Mouse (Mus musculus) gonadal fat pad, adult 2 months (tissue): ENCODE measurements around the gene Gtf2ird1. TPM values are rescaled to one million over a fixed set of nuclear protein-coding genes. Genes with fewer than 3 reads are reported as not detected.
"Not testable (repeated sequence)": the region's sequence is repeated elsewhere in the genome, so short reads cannot be mapped to it uniquely, and the experiment has no call there.

Experiments used
- DNase-seq: peaks from one replicate; pipeline ENCODE4 v3.0.0-alpha.2; 2012; ENCODE audit warnings: low read depth
- polyA plus RNA-seq: library from polyadenylated mRNA; depleted of rRNA; stranded (reverse); fragments of >200 nt; gene quantifications from 2 replicates; pipeline ENCODE4 v1.2.3, GENCODE M21; 2012; rRNA removed

Gtf2ird1 gene
- 55.4 and 65.5 TPM in 2 replicates for polyA plus RNA-seq

DNA sequence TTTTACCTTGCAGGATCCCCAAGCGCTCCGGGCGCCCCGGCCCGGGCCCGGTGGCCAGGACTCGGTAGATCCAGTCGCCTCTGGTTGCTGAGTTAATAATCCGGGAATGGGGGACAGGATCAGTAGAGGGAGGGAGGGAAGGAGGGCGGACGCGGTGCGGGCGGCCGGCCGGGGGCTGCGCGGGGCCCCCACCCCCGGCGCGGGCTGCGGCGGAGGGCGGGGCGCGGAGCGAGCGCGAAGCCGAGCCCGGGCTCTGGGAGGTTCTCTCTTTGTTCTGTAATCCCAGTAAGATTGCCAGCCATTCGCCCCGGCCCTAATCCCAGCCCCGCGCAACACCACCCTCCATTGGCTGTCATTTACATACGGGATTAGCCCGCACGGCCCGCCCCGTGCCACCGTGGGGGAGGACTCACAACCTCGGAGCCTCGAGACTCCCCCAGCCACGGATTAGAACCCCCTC is at the start of gene Gtf2ird1:
Gene Gtf2ird1 (minus strand): TSS at position 214 of the 460 bp plus-strand sequence.
- no peak for DNase-seq

DNA sequence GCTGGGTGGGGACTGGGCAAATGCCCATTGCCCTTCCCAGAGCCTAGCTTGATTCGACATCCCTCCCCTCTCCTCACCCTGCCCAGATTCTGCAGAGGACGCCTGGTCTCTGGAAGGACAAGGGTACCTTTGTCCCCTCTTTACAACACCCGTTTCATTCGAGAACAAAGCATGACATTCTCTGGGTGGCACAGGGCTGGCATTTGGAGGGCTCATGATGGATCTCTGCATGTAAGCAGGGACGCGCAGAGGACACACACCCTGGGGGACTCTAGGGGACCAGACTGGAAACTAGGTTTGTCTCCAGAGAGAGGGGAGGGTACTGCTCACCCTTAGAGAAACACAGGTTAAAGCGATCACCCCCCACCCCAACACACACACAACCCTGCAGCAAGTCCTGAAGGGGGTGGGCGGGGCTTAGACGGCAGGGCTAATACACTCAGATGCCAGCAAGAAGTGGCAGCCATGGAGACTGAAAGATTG is 49.3 kb upstream of the Gtf2ird1 start:
- DNase-seq: no peak

DNA sequence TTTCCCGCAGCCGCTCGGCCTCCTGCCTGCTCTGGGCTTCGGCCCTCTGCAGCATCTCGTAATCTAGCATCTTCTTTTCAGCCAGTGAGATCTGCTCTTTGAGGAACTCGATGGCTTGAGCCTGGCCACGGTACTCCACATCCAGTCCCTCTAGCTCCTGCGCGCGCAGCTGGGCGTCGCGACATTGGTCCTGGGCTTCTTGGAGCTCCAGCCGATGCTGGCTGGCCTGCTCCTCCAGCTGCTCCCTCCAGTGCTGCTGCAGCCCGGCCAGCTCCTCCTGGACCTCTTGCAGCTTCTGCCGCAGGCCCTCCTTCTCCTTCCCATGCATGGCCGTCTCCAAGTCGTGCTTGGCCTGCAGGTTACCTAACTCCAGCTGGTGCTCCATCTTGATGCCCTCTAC is 46.1 kb upstream of the Gtf2ird1 start:
- no peak for DNase-seq

DNA sequence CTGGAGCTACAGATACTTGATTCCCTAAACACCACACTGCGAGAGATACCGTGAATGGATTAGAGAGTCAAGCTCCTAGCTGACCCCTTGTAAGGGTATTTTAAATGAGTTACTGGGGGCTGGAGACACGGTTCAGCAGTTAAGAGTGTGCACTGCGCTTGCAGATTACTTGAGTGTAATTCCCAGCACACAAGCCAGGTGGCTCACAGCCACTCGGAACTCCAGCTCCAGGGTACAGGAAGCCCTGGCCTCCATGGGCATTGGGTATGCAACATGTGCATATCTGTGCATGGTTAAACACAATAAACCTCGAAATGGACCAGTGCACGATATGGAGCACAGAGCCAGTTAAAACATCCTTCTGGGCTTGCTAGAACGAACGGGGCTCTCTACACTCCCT is 44.9 kb upstream of the Gtf2ird1 start:
- DNase-seq: no peak

DNA sequence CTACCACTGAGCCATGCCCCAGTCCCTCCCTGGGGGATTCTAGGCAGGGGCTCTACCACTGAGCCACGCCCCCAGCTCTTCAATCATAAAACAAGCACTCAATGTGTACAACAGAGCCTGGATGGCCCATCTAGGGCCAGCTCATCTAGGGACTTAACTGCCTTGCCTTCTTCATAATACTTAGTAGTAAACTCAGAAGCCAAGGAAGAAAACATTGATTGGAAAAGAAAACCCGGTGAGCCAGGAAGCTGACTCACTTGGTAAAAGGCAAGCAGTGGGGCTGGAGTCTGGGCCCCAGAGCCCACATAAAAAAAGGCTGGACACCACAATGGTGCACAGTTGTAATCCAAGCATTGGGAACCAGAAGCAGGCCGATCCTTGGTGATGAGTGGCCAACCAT is 44.2 kb upstream of the Gtf2ird1 start:
- no peak for DNase-seq

DNA sequence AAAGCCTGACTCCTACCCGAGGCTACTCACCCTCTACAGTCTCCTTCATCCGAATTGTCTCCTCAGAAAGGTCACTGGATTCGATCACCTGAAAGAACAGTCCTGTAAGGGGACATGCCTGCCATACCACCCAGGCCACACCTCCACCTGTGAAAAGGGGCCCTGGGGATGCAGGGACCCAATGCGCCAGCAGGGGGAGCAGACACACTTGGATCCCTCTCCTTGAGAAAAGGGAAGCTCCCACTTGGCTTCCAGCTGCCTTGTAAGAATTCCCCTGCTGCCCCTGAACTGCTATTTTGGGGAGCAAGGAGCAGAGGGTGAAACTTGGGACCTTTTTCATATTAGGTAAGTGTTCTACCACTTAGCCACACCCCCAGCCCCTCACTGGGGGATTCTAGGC is 43.5 kb upstream of the Gtf2ird1 start:
- no peak for DNase-seq

DNA sequence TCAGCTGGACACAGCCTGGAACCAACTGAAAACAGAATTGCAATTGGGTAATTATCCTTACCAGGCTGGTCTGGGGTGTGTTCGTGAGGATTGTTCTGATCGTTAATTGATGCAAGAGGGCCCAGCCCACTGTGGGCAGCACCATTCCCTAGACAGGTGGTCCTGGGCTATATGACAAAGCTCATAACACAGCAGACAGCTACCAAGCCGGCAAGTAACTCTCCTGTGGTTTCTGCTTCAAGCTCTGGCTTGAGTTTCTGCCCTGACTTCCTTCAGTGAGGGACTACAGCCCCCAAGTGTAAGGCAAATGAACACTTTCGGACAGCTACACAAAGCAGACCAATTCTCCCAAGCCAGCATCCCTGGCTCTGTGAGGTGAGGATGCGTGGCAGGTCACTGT is 40.5 kb upstream of the Gtf2ird1 start:
- DNase-seq: no peak

DNA sequence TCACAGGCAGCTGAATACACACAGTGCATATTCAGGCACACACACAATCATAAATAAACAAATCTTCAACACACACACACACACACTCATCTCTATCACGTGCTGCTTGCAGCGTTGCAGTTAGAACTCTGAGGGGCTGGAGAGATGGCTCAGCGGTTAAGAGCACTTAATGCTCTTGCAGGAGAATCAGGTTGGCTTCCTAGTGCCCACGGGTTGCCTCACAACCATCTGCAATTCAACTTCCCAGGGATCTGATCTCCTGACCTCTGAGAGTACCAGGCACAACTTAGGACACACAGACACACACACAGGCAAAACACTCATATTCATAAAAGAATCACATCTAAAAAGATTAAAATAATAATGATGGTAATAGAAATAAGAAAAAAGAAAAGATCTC is 39.3 kb upstream of the Gtf2ird1 start:
- no peak for DNase-seq

DNA sequence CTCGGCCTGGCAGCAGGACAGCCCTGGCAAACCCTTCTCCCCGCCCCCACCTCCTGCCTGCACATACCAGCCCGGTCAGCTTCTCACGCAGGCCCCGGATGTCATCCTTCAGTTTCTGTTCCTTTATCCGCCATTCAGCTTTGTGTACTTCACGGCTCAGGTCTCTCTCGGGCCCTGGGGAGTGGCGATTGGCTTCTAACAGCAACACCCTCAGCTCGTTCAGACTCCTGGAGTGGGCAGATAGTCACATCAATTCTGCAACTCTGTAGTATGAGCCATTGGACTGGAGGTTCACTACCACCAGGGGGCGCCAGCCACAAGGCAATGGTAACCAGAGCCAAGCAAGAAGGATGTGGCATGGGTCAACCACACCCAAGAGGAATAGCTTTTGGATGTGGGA is 37.6 kb upstream of the Gtf2ird1 start:
- no peak for DNase-seq

DNA sequence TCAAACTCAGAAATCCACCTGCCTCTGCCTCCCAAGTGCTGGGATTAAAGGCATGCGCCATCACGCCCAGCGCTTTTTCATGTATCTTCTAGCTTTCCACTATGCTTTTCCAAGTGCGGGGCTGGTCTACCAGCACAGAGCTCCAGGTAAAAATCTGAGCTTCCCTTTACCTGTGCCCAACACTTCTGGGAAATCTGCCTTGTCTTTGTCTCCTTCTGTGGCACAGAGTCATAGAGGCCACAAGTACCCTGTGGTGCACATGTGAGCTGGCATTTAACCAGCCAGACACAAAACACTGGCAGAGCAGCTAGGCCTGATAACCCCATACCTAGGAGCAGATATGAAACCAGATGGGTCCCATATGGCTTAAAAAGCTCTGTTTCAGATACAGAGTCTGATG is 36.4 kb upstream of the Gtf2ird1 start:
- DNase-seq: no peak

DNA sequence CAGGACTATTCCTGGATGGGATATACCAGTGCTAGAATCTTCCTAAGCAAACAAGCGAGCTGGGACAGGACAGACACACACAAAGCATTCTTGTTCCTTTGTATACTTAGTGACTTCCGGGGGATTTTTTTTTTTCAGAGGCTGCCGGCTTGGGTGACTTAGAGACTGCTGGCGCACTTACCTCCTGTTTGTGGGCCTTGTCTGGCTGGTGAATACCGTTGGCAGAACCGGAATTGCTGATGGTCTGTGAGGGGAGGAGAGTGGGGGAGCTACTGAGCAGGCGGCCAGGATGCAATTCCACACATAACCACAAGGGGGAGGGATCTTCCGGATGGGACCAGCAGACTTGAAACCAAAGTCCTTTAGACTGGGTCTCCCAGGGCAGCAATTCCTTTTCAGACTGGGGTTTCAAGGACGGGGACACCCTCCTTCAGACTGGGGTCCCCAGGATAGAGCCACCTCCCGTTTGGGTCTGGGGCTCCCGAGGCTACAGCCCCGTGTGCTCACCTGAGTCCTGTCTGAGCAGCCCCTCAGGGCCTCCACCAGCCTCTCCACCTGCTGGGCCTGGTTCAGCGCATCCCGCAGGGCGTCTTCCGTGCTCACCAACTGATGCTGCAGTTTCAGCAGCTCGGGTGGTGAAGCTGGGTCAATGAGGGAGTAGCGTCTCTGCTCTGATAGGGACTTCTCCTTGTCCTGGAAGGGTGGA is 35.3 kb upstream of the Gtf2ird1 start:
- no peak for DNase-seq

DNA sequence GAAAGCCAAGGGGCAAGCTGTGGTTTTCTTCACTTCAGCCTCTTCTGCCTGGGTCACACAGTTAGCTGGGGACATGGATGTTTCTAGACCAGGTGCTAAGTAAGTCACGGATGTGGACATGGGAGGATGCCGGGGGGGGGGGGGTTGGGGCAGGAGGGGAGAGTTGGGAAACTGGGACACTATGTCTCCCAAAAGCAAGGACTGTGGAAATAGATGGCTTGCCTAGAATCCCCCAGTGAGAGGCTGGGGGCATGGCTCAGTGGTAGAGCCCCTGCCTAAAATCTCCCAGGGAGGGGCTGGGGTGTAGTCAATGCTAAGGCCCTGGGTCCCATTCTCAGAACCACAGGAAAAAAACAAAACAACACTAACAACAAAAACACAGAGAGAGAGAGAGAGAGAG is 34.7 kb upstream of the Gtf2ird1 start:
- no peak for DNase-seq

DNA sequence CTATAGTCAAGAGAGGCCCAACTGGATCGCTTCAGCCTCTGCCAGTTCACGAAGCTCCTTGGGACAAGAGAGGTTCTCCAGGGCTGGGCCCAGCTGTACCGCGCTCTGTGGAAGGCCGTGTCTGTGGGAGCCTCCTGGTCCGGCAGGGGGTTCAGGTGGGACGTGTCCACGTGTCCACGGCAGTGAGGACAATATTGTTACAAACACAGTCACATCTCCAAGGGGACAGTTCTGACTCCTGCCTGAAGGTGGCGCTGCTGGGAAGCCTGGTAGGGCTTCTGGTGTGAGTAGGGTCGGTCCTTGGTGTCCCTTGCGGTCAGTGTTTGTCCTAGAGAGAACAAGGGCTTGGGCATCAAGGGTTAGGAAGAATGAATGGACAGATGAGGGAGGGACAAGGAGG is 33.9 kb upstream of the Gtf2ird1 start:
- no peak for DNase-seq

DNA sequence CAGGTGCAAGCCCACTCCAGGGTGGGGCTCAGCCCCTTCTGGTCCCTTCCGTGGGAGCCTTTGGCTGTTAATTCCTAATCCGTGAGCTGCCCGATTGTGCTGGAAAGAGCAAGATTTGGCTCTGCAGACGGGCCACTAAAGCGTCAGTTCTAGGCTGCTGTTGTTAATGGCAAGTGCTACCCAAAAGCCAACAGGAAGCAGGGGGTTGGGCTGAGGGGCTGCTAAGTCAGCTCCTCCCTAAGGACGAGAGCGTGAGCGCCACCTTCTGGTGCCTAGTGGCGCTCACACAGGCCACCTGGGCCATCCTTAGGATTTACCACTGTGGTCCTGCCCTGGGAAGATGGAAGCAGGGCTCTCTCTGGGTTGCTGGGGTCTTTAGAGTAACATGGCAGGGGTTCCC is 33.1 kb upstream of the Gtf2ird1 start:
- no peak for DNase-seq

DNA sequence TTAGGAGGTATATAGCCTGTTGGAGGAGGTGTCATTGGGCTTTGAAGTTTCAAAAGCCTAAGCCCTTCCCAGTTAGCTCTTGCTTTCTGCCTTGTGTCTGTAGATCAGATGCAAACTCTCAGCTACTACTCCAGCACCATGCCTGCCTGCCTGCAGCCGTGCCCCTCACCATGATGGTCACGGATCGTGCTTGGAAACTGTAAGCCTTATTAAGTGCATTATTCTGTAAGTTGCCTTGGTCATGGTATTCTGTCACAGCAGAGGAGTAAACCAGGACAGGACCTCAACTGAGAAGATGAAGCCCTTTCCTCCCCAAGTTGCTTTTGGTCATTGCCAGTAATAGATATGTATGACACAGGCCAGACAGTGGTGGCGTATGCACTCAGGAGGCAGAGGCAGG is 32.1 kb upstream of the Gtf2ird1 start:
- DNase-seq: no peak

DNA sequence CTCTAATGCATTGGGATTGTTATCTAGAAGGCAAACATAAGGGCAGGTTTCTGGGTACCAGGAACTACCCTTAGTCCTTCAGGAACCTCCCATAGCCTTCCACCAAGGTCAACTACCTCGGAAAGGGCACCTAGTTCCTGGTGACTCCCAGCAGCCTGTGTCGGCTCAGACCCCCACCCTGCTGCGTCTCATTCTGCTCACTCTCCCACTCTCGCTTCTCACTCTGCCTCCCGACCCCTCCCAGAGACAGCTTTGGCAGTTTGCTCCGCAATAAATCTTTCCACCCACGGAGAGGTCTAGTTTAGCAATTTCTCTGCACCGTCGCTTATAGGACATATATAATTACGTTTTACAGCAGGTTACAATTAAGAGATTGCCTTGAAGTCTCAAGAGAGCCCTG is 31.5 kb upstream of the Gtf2ird1 start:
- no peak for DNase-seq

DNA sequence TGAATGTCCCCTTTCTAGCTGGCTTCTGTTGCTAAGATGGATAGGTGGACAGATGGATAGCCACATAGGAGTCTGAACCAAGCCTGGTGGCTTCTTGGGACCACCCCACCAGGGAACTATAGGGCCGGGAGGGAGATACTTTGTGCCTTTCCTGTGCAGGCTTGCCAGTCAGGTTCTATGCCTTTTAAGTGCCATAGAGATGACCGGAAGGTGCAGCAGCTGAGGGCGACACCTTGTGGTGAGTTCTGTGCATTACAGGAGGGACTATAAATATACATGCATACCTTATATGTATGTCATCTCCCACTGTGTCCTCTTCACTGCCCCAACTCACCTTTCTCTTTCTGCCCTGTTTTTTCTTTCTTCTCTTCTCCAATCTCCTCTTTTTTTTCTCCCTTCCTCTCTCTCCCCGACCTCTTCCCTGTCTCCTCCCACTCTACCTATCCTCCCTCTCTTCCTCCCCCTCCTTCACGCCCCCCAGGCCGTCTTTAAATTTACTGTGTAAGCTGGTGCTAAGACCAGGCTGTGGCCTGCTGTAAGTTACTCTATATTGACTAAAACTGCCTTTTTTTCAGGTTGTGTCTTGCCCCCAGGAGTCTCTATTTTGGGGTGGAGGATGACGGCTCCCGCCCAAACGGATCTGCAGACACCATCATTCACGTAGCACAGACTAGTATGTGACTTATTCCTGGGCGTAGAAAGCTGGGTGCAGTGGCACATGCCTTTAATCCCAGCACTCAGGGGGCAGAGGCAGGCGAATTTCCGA is 29.6 kb upstream of the Gtf2ird1 start:
- no peak for DNase-seq

DNA sequence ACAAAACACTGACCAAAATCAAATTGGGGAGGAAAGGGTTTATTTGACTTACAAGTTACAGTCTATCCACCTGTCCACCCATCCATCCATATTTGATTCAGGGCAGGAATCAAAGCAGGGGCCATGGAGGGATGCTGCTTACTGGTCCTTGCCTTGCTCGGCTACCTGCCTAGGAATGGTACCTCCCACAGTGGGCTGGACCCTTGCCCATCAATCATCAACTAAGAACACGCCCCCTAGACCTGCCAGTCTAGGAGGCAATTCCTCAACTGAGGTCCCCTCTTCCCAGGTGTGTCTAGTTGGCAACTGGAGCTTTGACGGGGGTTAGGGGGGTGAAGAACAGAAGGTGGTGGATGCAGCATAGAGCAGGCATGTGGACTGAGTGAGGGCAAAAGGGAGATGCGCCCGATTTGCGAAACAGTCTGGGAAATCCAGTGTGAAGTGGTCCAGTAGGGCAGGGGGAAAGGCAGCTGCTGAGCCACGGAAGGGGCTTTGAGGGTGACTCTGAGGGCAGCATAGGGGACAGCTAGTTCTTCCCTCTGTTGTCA is 28.7 kb upstream of the Gtf2ird1 start:
- no peak for DNase-seq

DNA sequence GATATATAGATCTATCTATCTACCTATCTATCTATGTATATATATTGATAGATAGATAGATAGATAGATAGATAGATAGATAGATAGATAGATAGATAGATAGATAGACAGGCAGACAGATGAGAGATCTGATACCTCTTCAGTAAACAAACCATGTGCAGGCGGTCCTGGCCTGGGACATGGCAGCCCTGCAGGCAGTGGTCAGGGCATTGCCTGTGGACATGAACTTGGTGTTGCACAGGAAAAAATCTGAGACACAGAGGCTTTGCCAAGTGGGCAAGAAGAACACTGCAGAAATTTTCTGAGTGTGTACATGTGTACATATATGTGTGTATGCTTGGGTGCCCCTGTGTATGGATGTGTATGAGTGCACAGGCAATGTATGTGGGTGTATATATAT is 26.8 kb upstream of the Gtf2ird1 start:
- DNase-seq: no peak

DNA sequence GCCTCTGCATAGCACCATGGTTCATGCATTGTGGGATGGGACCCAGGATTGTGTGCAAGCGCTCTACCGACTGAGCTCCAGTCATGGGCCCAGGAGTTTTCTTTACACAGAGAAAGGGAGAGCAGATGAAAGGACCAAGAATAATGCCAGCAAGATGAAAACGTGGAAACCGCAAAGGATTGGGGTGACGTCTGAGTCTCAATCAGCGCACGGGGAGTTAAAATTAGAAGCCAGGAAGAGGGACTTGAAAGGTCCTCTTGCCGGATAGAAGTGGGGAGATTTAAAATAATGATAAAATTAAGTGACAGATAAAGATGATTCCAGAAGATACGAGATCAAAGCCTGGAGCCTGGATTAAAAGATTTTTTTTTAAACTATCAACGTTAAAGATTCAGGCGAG is 25.8 kb upstream of the Gtf2ird1 start:
- no peak for DNase-seq

DNA sequence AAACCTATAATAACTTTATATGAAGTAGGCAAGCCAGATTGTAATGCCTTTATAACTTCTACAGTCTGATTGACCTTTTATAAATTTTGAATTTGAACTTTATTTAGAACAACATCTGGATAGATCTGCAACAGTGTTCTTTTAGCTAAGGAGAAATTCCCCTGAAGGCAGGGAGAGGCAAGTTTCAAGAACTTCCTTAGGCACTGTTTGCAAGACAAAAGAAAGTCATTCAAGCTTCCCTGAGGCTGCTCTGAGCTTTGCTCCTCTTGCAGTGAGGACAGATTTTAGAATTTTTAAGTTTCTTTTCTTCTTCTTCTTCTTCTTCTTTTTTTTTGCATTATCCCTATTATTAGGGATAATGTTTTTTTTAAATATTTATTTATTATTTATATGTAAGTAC is 22.4 kb upstream of the Gtf2ird1 start:
- not testable (repeated sequence) for DNase-seq

DNA sequence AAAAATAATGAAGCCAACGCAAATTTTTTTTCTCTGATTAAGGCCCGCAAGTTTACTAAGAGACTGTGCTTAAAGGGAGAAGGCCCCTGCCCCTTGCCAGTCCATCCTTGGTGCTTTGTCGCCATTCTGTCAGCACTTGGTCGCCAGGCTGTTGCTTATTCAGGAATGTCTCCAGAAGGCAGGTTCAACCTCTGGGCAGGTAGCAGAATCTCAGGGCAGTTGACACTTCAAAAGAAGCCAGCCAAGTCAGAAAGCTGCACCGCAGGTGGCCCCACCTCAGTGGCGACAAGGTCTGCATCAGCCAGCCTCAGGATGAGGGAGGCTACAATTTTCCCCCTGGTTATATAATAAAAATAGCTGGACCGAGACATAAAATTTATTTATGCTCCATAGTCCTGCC is 19.2 kb upstream of the Gtf2ird1 start:
- not testable (repeated sequence) for DNase-seq

DNA sequence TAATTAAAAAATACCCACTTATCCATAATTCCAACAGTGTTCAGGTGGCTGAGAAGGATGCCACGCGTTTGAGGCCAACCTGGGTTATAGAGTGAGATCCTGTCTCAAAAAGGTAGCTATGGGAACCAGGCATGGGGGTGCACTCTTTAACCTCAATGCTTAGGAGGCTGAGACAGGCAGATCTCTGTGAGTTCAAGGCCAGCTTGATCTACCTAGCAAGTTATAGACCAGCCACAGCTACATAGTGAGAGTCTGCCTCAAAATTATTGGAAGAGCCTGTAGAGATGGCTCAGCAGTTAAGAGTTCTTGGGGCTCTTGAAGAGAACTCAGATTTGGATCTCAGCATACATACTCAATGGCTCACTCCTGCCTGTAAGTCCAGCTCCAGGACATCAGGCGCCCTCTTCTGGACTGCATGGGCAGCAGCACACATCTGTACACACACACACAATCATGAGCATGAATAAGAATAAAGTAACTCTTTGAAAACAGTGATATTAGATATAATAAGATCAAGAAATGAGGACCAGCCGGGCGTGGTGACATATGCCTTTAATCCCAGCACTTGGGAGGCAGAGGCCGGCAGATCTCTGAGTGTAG is 18.6 kb upstream of the Gtf2ird1 start:
- no peak for DNase-seq
